Mouse (Mus musculus) B cell, adult 2 months (primary cell): ENCODE results near the gene Birc6.
A peak's percentile ranks its signal among the peaks of the same experiment; 100 is the strongest.

Experiments used
- DNase-seq, 2 experiments: peaks; one replicate each; pipeline ENCODE4 v3.0.0; 2022

The Birc6 gene

DNA sequence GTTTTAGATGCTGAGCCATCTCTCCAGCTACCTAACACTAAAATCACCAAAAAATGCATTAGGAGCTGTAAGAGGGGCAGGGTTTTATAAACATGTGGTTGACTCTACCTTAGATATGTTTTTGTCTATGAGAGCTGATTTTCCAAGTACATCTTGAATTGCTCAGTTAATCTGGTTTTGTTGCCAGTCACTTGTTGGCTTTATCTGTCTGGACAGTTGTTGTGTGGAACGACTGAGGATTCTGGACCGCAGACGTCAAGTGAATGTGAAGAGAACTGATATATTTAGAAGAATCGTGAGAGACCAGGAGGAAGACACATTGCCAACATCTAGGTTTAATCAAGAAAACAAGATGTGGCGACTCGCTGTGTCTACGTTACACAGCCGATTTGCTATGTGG lies 183.5 kb downstream of the Birc6 start:
- no peak for DNase-seq

GRCm38 (mm10) chr17:74715128-74715527 lies 187.0 kb downstream of the Birc6 start:
- DNase-seq, result no peak

- DNase-seq, result no peak
Measured at GRCm38 (mm10) chr17:74715724-74716123, 187.6 kb downstream of the Birc6 start.

DNA sequence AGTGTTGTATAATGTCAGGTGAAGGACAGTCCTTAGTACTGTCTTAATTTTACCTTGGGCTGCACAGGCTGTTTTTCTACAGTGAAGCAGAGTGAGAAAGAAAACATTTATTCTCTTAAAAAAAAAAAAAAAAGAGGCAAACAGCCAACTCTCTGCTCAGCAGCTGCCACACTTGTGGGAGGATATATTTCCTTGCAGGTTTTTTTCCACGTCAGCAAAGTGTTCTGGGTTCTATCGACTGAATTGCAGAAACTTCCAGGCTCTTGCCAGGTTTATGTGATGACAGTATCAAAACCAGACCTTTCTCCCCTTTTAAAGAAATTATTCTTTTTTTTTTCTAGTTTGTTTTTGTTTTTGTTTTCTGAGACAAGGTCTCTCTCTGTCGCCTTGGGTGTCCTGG lies 188.5 kb downstream of the Birc6 start:
- no peak for DNase-seq

GRCm38 (mm10) chr17:74717091-74717617 lies 189.1 kb downstream of the Birc6 start:
- no peak for DNase-seq

DNA sequence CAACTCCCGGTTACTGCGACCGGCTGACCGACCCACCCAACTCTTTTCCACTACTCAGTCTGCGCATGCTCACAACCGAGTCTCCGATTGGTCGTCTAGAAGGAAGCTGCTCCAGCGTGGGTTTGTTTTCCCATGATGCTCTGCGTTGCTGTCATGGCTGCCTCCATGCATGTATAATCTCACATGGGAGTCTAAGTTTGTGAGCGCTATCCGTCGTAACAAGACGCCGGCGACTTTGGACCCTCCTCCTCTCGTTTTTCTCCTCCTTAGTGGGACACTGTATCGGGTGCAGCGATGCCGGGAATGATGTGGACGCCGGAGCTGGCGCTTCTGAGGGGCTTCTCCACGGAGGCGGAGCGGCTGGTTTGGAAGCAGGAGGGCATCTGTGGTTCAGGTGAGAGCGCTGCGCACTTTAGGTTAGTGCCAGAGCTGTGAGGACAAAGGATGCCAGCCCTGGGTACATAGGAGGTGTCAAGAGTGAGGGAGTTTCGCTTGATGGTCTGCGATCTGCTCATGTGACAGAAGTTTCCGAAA lies 189.6 kb downstream of the Birc6 start, which contains the start of gene Ttc27:
Gene Ttc27 (plus strand): TSS at position 115 of the 534 bp plus-strand sequence.
- peak; percentile 91 for DNase-seq

GRCm38 (mm10) chr17:74732872-74733271 lies 204.8 kb downstream of the Birc6 start:
- no peak for DNase-seq

- no peak for DNase-seq
Measured at GRCm38 (mm10) chr17:74735392-74735791, 207.3 kb downstream of the Birc6 start.

DNA sequence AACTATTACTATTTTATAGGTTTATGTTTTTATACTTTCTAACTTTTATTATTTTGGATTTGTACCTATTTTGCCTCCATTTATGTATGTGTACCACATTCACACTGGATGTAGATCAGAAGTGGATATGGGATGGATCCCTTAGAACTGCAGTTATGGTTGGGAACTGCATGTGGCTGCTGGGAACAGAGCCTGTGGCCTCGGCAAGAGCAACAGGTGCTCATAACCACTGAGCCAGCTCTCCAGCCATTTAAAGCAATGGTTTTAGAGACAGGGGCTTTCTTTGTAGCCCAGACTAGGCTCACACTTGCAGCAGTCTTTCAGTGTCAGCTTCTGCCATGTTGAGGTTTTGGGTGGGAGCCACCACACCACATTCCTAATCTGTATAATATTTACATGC lies 221.6 kb downstream of the Birc6 start:
- no peak for DNase-seq

DNA sequence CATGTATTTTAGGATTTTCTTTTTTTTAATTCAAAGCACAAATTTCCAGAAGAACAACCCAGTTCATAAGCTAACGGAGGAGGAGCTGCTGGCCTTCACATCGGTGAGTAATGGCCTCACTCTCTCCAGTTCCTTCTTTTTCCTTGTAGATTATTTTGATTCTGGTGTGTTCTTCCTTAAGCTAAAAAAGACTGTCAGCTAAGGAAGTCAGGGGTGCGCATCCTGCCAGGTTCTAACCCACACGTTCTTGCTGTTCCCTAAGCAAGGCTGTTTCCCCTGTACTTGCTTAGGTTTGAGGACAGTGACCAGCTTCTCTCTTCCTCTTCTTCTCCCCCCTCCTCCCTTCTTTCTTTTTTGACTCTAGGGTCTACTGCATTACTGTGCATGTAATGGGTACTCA lies 222.9 kb downstream of the Birc6 start:
- no peak for DNase-seq
